Comparison of ENCODE assay signal across 9 mouse cellular contexts in the genomic region with DNA sequence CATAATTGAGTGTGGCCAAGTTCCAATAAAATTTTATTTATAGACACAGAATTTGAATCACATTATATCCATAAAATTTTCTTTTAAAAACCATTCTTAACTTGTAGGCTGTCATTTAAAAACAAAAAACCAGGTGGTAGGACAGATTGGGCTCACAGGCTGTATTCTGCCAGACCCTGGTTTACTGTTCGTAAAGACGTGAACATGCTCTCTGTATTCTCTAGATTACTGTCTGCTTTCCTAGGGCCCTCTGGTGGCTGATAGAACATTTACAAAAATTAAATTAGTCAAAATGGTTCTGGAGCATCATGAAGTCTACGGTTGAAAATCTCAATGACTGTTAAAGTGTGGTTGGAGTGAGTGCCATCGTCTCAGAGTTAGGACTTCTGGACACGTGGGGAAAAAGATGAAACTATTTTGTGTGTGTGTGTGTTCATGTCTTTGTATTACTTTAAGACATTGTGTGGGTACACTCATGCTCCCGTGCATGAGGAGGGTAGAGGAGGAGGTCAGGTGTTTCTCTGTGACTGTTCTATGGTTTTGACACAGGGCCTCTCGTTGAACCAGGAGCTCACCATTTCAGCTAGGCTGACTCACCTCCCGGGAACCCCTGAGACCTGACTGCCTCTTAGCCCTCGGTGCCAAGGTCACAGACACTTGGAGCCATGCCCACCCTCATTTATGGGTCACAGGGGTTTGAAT. TPM values are rescaled to one million over a fixed set of nuclear protein-coding genes. Genes with fewer than 3 reads are reported as not detected.
DNase-seq lines count a peak whose midpoint lies in the region; ATAC-seq lines count a peak whose summit lies in the region.
"Had no signal": no experiment of that assay in that cellular context is flagged by ENCODE, and none has a peak within 500 bp of the region (broad histone marks: within the 10 kb centered on the region; RNA-seq: fewer than 3 reads in every experiment).

No protein-coding gene starts in this region.

- 93% methylated on average over 9 of the region's 9 CpGs for WGBS in midbrain, embryonic 11.5 days
- 92% methylated on average over 9 of the region's 9 CpGs for WGBS in midbrain, embryonic 10.5 days

- H3K9me3 ChIP-seq in midbrain, embryonic 11.5 days (ENCODE audit: control insufficient read depth, low read length): no peaks in the 10 kb centered on the region; the same call in 1 of the 2 replicates
- no peaks in the 10 kb centered on the region for H3K9me3 ChIP-seq in midbrain, embryonic 10.5 days (replicated peaks)
- H3K9me3 ChIP-seq: limb, embryonic 13.5 days had no signal

- ATAC-seq in midbrain, embryonic 11.5 days (ENCODE audit: low FRiP score): no peak

- H3K27me3 ChIP-seq in midbrain, embryonic 11.5 days (ENCODE audit: control insufficient read depth, insufficient read depth, low read length): no peaks in the 10 kb centered on the region
- H3K27me3 ChIP-seq in midbrain, embryonic 10.5 days (ENCODE audit: low read depth, poor library complexity, severe bottlenecking): no peaks in the 10 kb centered on the region
- H3K27me3 ChIP-seq: limb, embryonic 13.5 days had no signal

- peaks cover 4% of the 10 kb centered on the region for H3K36me3 ChIP-seq in midbrain, embryonic 11.5 days (ENCODE audit: control insufficient read depth, insufficient read depth, low read length)
- peaks cover 19% of the 10 kb centered on the region for H3K36me3 ChIP-seq in midbrain, embryonic 10.5 days

- DNase-seq in cerebellum, adult 9-10 months: peak; percentile 59
- no peak for DNase-seq in cerebellum, postnatal 4 days (ENCODE audit: low spot score in 2 of 2)
- peak; percentile 75 for DNase-seq in midbrain, embryonic 11.5 days (ENCODE audit: low spot score, missing footprints)
- no peak for DNase-seq in midbrain, embryonic 10.5 days (ENCODE audit: low spot score)
- peak; percentile 27 for DNase-seq in cerebellum, adult 9-11 months
- DNase-seq in lung, postnatal 25 days (ENCODE audit: low spot score): peak; percentile 33
- no peak for DNase-seq in spleen, adult 18-20 months
- no peak for DNase-seq in thymus, postnatal 25 days

- no peak overlapping the region for H3K9ac ChIP-seq in midbrain, embryonic 11.5 days (ENCODE audit: low read length)
- H3K9ac ChIP-seq: limb, embryonic 13.5 days had no signal

- no peak overlapping the region for H3K4me3 ChIP-seq in midbrain, embryonic 11.5 days (ENCODE audit: low read depth, low read length)
- no peak overlapping the region for H3K4me3 ChIP-seq in midbrain, embryonic 10.5 days
- H3K4me3 ChIP-seq: limb, embryonic 13.5 days had no signal

- no peaks in the 10 kb centered on the region for H3K4me1 ChIP-seq in midbrain, embryonic 11.5 days (ENCODE audit: control insufficient read depth, insufficient read depth, low read length)
- H3K4me1 ChIP-seq in midbrain, embryonic 10.5 days: no peaks in the 10 kb centered on the region
- H3K4me1 ChIP-seq: limb, embryonic 13.5 days had no signal

- no peak overlapping the region for H3K4me2 ChIP-seq in midbrain, embryonic 11.5 days
- H3K4me2 ChIP-seq: limb, embryonic 13.5 days had no signal

- no peak overlapping the region for H3K27ac ChIP-seq in midbrain, embryonic 11.5 days (ENCODE audit: low read depth, low read length)
- H3K27ac ChIP-seq in midbrain, embryonic 10.5 days (replicated peaks): no peak overlapping the region
- H3K27ac ChIP-seq: limb, embryonic 13.5 days had no signal

RNA-seq across cellular contexts. Expression of a gene that starts 16.7 kb away (rescaled TPM):
- polyA plus RNA-seq in midbrain, embryonic 11.5 days (2014; fragmentation: Nextera tagmentation; extraction: Ambion mirVana): 3.9 and 4.0 TPM in 2 replicates
- 5.3 and 5.9 TPM in 2 replicates for polyA plus RNA-seq in midbrain, embryonic 10.5 days (2016; fragmentation: Nextera tagmentation; extraction: Ambion mirVana)

Comparison
In these comparisons a context has a peak if more than half of its experiments do, and no peak if none do; other contexts are left out.
1. DNase-seq: peak in cerebellum, adult 9-10 months (single experiment), midbrain, embryonic 11.5 days (single experiment), cerebellum, adult 9-11 months (single experiment) and lung, postnatal 25 days (single experiment); none in cerebellum, postnatal 4 days (0 of 2), midbrain, embryonic 10.5 days (single experiment), spleen, adult 18-20 months (0 of 2) and thymus, postnatal 25 days (single experiment).